Mouse (Mus musculus) embryonic fibroblast, embryonic 13.5 days (primary cell): ENCODE results near the gene Cacna1d.

Experiments
- CTCF ChIP-seq: IDR thresholded peaks from 2 replicates; pipeline ENCODE4 v1.5.1; 2011; ENCODE audit warnings: mild to moderate bottlenecking, control low read depth, low read length, moderate library complexity, borderline replicate concordance; ENCODE audit not compliant: insufficient read depth
- POLR2A ChIP-seq: IDR thresholded peaks from 2 replicates; pipeline ENCODE4 v1.6.1; 2011; ENCODE audit warnings: low read depth, mild to moderate bottlenecking, control low read depth, low read length, moderate library complexity

DNA sequence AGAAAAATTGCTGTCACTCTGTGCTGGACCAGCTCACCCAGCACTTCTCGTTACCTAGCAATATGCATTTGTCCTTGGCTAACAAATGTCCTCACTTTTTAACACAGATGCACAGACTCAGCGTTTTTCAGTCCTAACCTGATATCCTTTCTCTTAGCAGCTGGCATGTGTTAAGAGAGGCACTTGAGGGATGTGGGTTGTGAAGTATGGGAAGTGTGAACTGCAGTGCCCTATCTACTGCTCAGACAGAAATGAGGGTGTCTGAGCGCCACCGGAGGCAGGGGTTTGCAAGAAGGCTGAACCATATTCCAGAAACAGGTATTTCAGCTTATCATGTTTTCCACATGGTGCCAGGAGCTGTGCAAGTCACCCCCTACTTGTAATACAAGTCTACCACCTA, 27.9 kb downstream of the Cacna1d start:
- TF ChIP-seq POLR2A (no peak), CTCF (no peak)
